Mouse (Mus musculus): ENCODE results near the gene Pcbd1.
A peak's percentile ranks its signal among the peaks of the same experiment; 100 is the strongest.

The Pcbd1 gene

DNA sequence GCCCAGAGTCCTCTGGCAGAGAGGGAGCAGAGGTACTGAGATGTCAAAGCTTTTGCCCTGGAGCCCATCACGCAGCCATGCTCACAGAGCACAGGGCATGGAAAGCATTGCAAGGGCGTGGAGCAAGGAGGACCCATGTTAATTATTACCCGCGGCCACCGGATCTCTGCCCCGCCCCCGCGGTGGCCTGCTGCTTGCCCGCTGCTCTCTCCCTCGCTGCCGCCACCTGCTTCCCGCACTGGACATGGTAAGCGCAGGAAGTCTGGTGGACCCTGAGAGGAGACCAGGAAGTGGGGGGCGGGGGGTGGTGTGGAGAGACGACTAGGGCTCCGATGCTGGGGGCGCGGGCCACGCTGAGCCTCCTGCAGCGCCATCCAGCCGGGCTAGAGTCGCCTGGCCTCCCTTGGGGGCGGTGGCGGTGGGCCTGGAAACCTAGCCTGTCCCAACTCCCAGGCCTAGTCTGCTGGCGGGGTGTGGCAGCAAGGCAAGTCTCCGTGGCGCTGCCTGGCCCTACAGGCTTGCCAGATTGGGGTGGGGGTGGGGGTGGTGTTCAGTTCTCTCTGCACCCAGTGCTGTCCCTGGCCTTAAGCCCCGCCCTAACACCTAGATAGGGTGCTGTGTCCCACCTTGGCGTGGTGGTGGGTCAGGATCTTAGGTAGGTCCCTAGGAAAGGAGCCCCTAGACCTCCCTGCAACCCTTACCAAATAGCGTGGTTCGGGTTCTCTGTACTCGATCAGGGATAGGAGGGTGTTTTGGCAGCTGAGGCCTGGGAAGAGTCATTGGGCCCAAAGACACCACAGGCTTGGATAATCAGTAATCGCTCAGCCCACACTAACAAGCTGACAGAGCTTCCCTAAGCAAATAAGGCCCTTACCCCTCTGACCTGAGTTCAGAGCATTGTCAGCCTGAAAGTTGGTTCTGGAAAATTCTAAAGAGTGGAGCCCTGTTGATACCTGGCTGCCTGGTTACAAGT lies at the start of gene Pcbd1:
TSS of gene Pcbd1 (plus strand) at position 162 of the 973 bp plus-strand sequence.
- DNase-seq (ENCODE audit: low spot score), result no peak

DNA sequence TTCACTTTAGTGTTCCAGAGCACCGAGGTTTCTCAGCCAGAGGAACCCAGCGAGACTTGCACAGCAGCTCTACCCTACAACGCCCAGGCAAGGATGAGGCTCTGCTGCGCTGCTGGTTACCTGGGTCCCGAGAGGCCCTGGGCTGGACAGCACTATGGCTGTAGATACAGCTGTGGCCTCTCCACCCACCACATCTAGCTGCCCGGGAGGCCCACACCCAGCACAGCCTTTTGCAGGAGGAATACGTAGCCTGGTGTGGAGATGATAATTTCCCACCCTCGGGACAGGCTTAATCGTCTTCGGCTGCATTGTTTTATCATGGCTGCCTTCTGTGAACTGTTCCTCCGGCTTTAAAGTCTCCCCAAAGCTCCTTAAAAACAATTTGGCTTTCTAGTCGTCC lies 49.5 kb upstream of the Pcbd1 start:
- no peak for DNase-seq (ENCODE audit: low spot score)

GRCm38 (mm10) chr10:61045081-61045480 lies 44.0 kb upstream of the Pcbd1 start:
- DNase-seq (ENCODE audit: low spot score), result no peak

DNA sequence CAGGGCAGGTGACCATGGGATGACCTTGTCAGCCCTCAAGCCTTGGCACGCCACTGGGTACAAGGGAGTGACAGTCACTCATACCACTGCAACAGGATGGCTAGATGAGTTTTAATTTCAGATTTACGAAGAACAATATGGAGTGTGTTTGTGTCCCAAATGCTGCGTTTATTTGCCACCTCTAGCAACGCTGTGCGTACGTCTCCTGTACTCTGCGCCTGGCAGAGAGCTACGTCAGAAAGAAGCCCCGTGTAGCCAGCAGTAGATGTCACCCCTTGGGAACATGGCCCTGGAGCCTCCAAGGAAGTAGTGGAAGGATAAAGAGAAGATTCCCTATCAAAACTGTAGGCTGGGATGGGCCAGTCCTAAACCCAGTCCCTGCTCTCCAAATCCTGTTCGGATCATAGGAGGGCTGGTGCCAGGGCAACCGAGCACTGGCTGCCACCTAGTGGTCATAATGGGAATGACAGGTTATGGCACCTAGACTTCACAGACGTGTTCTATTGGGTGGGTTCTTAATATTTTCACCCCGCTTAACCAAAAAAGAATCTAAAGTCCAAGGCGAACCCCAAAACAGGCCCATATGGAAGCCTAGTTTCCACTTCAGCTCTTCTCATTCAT lies 37.0 kb upstream of the Pcbd1 start:
- DNase-seq (ENCODE audit: low spot score), result peak; percentile 24

GRCm38 (mm10) chr10:61056661-61057060 lies 32.5 kb upstream of the Pcbd1 start:
- no peak for DNase-seq (ENCODE audit: low spot score)

DNA sequence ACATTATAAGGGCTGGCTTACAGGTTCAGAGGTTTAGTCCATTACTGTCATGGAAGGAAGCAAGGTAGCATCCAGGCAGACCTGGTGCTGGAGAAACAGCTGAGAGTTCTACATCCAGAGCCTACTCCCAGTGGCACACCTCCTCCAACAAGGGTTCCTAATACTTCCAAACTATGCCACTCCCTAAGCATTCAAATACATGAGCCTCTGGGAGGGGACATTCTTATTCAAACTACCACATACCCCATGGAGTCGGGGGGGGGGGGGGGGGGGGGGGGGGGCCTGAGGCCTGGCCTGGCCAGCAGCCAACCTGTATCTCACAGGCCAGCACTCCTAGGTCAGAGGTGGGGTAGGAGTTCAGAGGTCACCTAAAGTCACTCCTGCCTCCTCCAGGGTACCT lies 30.0 kb upstream of the Pcbd1 start:
- DNase-seq (ENCODE audit: low spot score), result no peak

DNA sequence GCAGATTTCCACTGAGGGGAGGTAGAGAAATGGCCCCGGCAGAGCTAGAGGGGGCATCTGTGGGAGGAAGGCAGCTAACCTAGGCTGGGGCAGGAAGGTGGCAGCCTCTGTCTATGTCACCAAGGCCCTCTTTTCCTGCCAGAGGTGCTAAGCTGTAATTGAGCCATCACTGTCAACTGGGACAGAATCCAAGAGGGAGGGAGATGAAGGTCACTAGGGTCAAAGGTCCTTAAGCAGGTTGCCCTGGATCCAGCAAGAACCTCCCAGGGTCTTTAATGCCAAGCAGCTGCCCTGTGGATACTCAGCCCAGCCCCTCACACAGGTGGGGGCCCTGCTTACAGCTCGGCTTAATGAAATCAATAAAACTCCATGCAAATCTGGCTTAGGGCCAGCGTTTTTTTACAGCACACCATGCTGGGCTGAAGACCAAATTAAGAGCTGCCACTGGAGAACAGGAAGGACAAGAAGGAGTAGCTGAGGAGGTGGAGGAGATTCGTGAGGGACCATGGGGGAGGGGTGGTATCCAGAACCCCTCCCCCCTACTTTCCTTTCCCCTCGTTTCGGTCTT lies 29.5 kb upstream of the Pcbd1 start:
- DNase-seq (ENCODE audit: low spot score), result no peak

DNA sequence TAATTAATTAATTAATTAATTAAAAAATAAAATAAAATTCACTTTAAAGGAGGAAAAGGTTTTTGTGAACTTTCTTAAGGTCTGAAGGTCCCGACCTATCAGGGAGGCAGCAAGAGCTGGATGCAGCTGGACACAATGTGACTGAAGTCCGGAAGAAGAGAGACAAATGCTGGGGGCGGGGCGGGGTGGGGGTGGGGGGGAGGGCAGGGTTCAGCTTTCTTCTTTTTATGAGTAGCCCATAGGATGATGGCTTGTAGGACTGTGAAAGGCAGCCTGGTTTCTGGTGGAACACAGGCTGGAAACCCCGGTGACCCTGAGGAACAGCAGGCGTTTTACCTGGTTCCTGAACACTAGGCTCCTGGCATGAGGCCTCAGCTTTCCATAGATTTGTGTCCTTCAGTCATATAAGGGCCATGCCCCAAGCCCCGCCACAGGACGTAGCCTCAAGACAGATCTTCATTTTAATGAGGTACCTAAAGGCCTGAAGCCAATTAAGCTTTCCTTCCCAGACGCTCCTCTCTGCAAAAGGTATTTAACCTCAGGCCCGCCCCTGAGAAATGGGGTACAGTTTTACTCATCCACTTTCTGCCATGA lies 25.8 kb upstream of the Pcbd1 start:
- no peak for DNase-seq (ENCODE audit: low spot score)

DNA sequence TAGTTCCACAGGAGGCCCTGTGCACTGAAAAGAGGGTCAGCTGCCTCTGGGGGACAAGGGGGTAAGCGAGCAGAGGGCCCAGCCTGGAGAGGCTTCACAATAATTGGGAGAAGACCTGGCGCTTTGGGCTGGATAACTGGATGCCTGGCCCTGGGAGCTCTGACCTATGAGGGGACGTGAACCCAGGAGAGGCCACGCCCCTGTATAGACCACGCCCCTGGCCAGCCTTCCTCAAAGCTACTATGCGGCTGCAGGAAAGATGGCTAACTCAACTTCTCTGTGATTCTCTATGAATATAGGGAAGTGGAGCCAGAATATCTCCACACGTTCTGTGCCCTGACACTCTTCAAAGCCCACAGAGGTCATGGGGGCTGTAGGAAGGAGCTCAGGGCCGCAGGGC lies 24.5 kb upstream of the Pcbd1 start:
- DNase-seq (ENCODE audit: low spot score), result no peak

DNA sequence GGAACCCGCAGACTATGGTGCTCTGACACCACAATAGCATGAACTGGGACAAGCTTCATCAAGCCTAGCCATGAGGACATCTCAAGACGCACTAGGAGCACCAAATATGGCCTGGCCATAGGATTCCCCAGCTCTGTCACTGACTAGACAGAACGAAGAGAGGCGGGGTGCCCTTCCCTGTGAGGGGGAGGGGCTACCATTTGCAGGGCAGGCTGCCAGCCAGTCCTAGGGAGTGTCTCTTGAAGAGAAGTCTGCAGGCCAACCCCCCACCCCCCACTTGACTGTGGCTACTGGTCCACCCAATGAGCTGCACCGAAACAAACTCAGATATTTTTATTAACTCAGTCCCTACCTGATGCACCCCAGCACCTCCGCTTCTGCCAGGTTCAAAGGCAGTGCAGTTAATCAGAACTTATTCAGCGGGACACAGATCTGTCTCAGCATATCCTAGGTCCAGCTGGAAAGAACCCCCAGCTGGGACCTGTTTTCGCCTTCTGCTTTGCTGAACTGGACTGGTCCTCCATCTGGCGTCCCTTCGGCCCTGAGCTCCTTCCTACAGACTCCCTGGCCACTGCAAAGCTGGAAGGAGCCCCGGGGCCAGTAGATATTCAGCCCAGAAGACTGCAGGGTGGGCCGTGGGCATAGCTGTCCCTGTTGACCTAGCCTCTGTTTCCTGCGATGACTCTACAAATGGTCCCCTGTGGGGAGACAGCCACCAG lies 23.7 kb upstream of the Pcbd1 start:
- no peak for DNase-seq (ENCODE audit: low spot score)

- DNase-seq (ENCODE audit: low spot score), result peak; percentile 22
Measured at GRCm38 (mm10) chr10:61068436-61069192, 20.5 kb upstream of the Pcbd1 start.

DNA sequence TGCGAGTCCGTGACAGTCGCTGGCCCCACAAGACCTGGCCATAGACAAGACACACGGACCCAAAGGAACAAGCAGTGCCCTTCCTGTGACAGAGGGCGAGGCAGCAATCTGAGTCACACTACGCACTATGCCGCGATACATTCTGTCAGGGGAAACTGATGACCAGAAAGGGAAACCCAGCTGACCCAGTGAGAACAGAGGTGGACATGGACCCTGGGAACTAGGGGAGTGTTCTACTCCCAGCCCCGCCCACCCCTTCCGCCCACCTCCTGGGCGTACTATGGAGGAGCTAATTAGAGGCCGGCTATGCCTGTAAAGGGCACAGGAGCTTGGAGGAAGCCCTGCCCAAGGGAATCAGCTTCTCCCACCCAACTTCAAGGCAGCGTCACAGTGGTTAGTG lies 19.9 kb upstream of the Pcbd1 start:
- no peak for DNase-seq (ENCODE audit: low spot score)

- DNase-seq (ENCODE audit: low spot score), result peak; percentile 27
Measured at GRCm38 (mm10) chr10:61072324-61072723, 16.8 kb upstream of the Pcbd1 start.

DNA sequence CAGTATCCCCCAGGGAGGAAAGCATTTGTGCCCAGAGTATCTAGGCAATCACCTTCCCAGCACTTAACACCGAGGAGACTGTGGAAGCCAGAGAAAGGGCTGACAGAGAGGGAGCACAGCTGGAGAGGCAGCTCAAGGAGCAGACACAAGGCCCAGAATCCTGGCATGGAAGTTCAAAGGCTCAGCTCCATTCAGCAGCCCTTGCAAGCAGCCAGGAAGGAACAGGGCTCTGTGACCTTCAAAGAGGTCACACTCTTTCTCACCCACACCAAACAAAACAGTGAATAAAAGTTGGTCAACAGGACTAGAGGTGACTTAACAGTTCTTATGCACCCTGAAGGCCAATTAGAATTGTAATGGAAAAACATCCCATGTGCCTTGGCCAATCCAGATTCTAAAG lies 14.5 kb upstream of the Pcbd1 start:
- DNase-seq (ENCODE audit: low spot score), result no peak

DNA sequence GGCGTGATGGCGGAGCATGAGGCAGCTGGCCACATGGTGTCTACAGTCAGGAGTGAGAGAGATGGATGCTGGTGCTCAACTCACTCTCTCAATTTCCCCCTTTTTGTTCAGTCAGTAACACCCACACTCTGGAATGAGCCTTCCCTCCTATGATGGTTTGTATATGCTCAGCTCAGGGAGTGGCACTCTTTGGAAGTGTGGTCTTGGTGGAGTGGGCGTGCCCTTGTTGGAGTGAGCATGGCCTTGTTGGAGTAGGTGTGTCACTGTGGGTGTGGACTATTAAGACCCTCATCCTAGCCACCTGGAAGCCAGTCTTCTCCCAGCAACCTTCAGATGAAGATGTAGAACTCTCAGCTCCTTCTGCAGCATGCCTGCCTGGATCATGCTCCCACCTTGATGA lies 13.5 kb upstream of the Pcbd1 start:
- DNase-seq (ENCODE audit: low spot score), result no peak

GRCm38 (mm10) chr10:61080227-61080930 lies 8.8 kb upstream of the Pcbd1 start:
- peak; percentile 56 for DNase-seq (ENCODE audit: low spot score)

- DNase-seq (ENCODE audit: low spot score), result no peak
Measured at GRCm38 (mm10) chr10:61080931-61081255, 8.2 kb upstream of the Pcbd1 start.

- no peak for DNase-seq (ENCODE audit: low spot score)
Measured at GRCm38 (mm10) chr10:61085364-61085763, 3.8 kb upstream of the Pcbd1 start.

DNA sequence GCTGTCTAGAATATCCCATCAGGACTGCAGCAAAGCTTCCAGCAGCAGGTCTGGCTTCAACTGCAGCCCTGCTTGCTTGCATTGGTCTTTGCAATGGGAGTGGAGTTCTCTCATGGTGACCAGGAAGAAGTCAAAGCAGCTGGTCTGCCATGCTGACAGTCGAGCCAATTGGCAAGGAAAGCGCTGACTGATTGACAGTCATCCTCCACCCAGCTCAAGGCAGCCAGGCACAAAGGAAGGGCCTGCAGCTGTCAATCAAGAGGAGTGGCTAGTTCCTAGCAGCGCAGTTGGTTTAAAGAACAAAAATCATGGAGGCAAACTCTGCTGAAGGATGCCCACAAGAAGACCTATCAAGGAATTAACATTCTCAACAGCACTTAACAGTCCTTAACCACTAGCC lies 2.6 kb upstream of the Pcbd1 start:
- DNase-seq (ENCODE audit: low spot score), result no peak

GRCm38 (mm10) chr10:61088468-61088867 lies 663 bp upstream of the Pcbd1 start:
- no peak for DNase-seq (ENCODE audit: low spot score)

GRCm38 (mm10) chr10:61091866-61092265 lies 2.7 kb downstream of the Pcbd1 start:
- DNase-seq (ENCODE audit: low spot score), result no peak

Data from layer of hippocampus, adult 9-10 months (tissue).